Mouse (Mus musculus): ENCODE data around the gene Cpne5. TPM values are rescaled to one million over a fixed set of nuclear protein-coding genes. Genes with fewer than 3 reads are reported as not detected.

The Cpne5 gene
- total and polyA plus RNA-seq, 3 experiments, result 0.19 to 1.0 TPM; not detected in 1

DNA sequence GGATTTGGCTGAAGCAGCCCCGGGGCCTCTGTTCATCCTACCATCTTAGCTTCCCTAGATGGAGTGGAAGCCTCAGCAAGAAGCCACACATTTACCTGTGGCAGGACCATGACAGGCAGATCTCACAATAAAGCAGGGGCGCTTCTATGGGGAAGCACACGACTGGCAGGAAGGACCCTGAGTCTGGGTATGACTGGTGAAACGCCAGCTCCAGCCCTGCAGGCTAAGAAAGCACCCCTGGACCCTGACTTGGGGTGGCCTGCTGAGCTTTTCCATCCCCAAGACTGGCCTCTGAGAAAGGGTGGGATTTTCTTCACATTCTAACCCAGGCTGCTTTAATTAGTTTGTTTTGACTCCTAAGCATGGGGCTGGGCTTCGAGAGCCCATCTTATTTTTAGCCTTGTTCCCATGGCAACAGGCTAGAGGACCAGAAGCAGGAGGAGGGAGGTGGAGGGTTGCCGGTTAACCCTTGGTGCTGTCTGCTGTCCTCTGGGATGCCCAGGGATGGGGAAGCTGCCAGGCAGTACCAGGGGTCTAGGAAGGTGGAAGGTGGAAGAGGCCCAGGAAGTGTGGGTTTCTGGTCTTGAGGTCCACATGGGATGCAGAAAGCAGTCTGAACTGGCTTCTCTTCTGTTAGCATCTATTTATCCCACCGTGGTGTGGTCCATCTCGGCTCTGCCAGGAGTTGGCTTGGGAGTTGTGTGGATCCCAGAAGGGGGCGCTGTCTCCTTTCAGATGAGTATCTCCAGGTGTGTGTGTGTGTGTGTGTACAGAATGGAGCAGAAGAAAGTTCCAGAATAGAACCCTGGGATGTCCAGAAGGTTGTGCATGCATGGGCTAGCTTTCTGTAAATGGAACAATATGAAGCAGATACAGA is 61.3 kb downstream of the Cpne5 start:
- H3K9me3 ChIP-seq (replicated peaks; ENCODE audit: insufficient read depth, low read length), result no peaks in the 10 kb centered on the region
- TF ChIP-seq UBTF (IDR thresholded peaks at IDR 0.05; ENCODE audit: borderline replicate concordance, insufficient read depth, low read depth, low read length), result no peak
- TF ChIP-seq USF2 (IDR thresholded peaks at IDR 0.05; ENCODE audit: borderline replicate concordance in 1 of 2, insufficient read depth in 1 of 2, low read depth in 1 of 2, low read length in 2 of 2), result no peak
- no peak for TF ChIP-seq ZKSCAN1 (IDR thresholded peaks at IDR 0.05; ENCODE audit: low read depth, low read length)
- peak; percentile 54 for TF ChIP-seq RAD21 (IDR thresholded peaks at IDR 0.05; ENCODE audit: low read depth, low read length)
- TF ChIP-seq MYB (IDR thresholded peaks at IDR 0.05; ENCODE audit: low read depth, low read length), result no peak
- TF ChIP-seq E2F4 (IDR thresholded peaks at IDR 0.05; ENCODE audit: borderline replicate concordance, low read depth, low read length), result no peak
- no peak for TF ChIP-seq POLR2AphosphoS2 (IDR thresholded peaks at IDR 0.05; ENCODE audit: low read length)
- TF ChIP-seq SMC3 (IDR thresholded peaks at IDR 0.05; ENCODE audit: low read depth, low read length), result peak; percentile 54
- no peak for TF ChIP-seq POLR2A (IDR thresholded peaks at IDR 0.05; ENCODE audit: control insufficient read depth in 1 of 2, insufficient read depth in 1 of 2, low read depth in 1 of 2, low read length in 2 of 2, poor library complexity in 1 of 2)
- no peak for TF ChIP-seq GABPA (IDR thresholded peaks at IDR 0.05; ENCODE audit: low read depth, low read length)
- peak; percentile 50 for TF ChIP-seq ZC3H11A (IDR thresholded peaks at IDR 0.05; ENCODE audit: low read depth, low read length)
- TF ChIP-seq CTCF (IDR thresholded peaks at IDR 0.05 in 2 of 3, conservative IDR thresholded peaks at IDR 0.05 in 1 of 3; ENCODE audit: control insufficient read depth in 1 of 3, insufficient read depth in 1 of 3, low read depth in 2 of 3, low read length in 3 of 3, poor library complexity in 1 of 3, severe bottlenecking in 1 of 3), result peak; percentile 37 to 61 (median 61); a peak in 5 of 6 replicates
- no peak for TF ChIP-seq ZMIZ1 (IDR thresholded peaks at IDR 0.05; ENCODE audit: low read depth, low read length)
- TF ChIP-seq CHD2 (IDR thresholded peaks at IDR 0.05; ENCODE audit: low read length), result no peak
- no peak for TF ChIP-seq ELF1 (IDR thresholded peaks at IDR 0.05; ENCODE audit: low read depth, low read length)
- TF ChIP-seq RCOR1 (IDR thresholded peaks at IDR 0.05; ENCODE audit: low read depth, low read length), result no peak
- TF ChIP-seq CHD1 (IDR thresholded peaks at IDR 0.05; ENCODE audit: low read depth, low read length), result no peak
- TF ChIP-seq POLR2AphosphoS5 (IDR thresholded peaks at IDR 0.05; ENCODE audit: borderline replicate concordance, low read depth, low read length), result no peak
- TF ChIP-seq TCF12 (IDR thresholded peaks at IDR 0.05; ENCODE audit: low read depth, low read length), result no peak
- TF ChIP-seq ETS1 (IDR thresholded peaks at IDR 0.05; ENCODE audit: low read depth, low read length), result no peak
- TF ChIP-seq TAL1 (IDR thresholded peaks at IDR 0.05; ENCODE audit: low read length), result no peak
- no peak for TF ChIP-seq NELFE (IDR thresholded peaks at IDR 0.05; ENCODE audit: low read depth, low read length)
- TF ChIP-seq KAT2A (conservative IDR thresholded peaks at IDR 0.05; ENCODE audit: low read depth, low read length), result no peak
- no peak for TF ChIP-seq MAX (IDR thresholded peaks at IDR 0.05; ENCODE audit: low read length)
- TF ChIP-seq HCFC1 (IDR thresholded peaks at IDR 0.05; ENCODE audit: low read depth, low read length), result no peak
- no peak for TF ChIP-seq JUND (IDR thresholded peaks at IDR 0.05; ENCODE audit: low read depth, low read length)
- no peak for TF ChIP-seq SIN3A (IDR thresholded peaks at IDR 0.05; ENCODE audit: low read length)
- TF ChIP-seq GATA1 (IDR thresholded peaks at IDR 0.05; ENCODE audit: low read depth, low read length), result no peak
- TF ChIP-seq USF1 (IDR thresholded peaks at IDR 0.05; ENCODE audit: low read depth, low read length), result no peak
- TF ChIP-seq MXI1 (IDR thresholded peaks at IDR 0.05; ENCODE audit: low read depth, low read length), result no peak
- peak; percentile 50 for DNase-seq (ENCODE audit: low read depth, low spot score)
- H3K27me3 ChIP-seq (ENCODE audit: control insufficient read depth in 1 of 2, insufficient read depth in 2 of 2, low read length in 2 of 2), result no peaks in the 10 kb centered on the region
- no peaks in the 10 kb centered on the region for H3K79me2 ChIP-seq (ENCODE audit: control insufficient read depth, insufficient read depth, low read length, poor library complexity)
- H3K4me1 ChIP-seq (ENCODE audit: control insufficient read depth in 1 of 2, insufficient read depth in 2 of 2, low read length in 2 of 2), result peaks cover 0 to 24% of the 10 kb centered on the region in 2 experiments; a peak in 2 of 4 replicates
- no peak overlapping the region for H3K27ac ChIP-seq (ENCODE audit: control insufficient read depth, low read depth, low read length)
- H3K4me3 ChIP-seq (ENCODE audit: control insufficient read depth in 1 of 2, insufficient read depth in 1 of 2, low read depth in 2 of 2, low read length in 2 of 2), result no peak overlapping the region
- H3K36me3 ChIP-seq (ENCODE audit: control insufficient read depth in 1 of 2, insufficient read depth in 2 of 2, low read length in 2 of 2), result peaks cover 0 to 15% of the 10 kb centered on the region in 2 experiments; a peak in 2 of 4 replicates
- H3K9ac ChIP-seq (ENCODE audit: control insufficient read depth, low read depth, low read length, poor library complexity, severe bottlenecking), result no peak overlapping the region
